Mouse (Mus musculus): Measurements from ENCODE around the gene Pagr1b. TPM values are rescaled to one million over a fixed set of nuclear protein-coding genes. Genes with fewer than 3 reads are reported as not detected.
A peak's percentile ranks its signal among the peaks of the same experiment; 100 is the strongest.

Gene Pagr1b
- 0.31 TPM in 1 of 2 replicates, not detected in the other for polyA plus RNA-seq (2015; fragmentation: Nextera tagmentation; extraction: Ambion mirVana)

- peak within 1 kb of the TSS; percentile 87 for H3K9ac ChIP-seq (ENCODE audit: low read depth, low read length)
- peak within 1 kb of the TSS; percentile 64 for H3K4me3 ChIP-seq (ENCODE audit: low read length)
- peak within 1 kb of the TSS; percentile 96 for H3K27ac ChIP-seq (ENCODE audit: low read depth, low read length)
- H3K27me3 ChIP-seq (replicated peaks; ENCODE audit: control insufficient read depth, insufficient read depth, low read length), result no peaks in the 10 kb centered on the region
- no peaks in the 10 kb centered on the region; the same call in 1 of the 2 replicates for H3K36me3 ChIP-seq (ENCODE audit: control insufficient read depth, insufficient read depth, low read length)
- ATAC-seq, result no peak
- peaks cover 48% of the 10 kb centered on the region for H3K4me1 ChIP-seq (ENCODE audit: control insufficient read depth, insufficient read depth, low read depth, low read length)
- no peaks in the 10 kb centered on the region for H3K9me3 ChIP-seq (ENCODE audit: control insufficient read depth, low read length)
- peak within 1 kb of the TSS; percentile 83 for H3K4me2 ChIP-seq (ENCODE audit: low read length)
Observed at GRCm38 (mm10) chr7:127016481-127016485, at the start of gene Pagr1b. Pagr1b (minus strand) TSS chr7:127016484.

DNA sequence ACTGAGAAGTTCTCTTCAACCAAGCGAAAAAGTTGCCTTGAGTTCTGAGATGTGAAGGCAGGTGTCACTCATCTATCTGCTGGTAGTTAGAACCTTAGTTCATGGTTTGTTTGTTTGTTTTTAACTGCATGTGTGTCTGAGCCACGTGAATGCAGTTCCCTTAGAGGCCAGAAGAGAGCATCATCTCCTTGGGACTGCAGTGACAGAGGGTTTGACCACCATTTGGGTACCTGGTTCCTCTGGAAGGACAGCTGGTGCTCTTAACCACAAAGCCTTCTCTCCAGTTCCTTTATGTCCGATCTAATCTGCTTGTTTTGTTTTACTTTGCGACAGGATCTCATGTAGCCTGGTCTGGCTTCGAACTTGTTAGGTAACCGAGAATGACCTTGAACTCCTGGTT, 49.3 kb upstream of the Pagr1b start:
- no peak overlapping the region for H3K4me3 ChIP-seq (ENCODE audit: low read length)
- ATAC-seq, result no peak
- 93% methylated on average over 6 of the region's 6 CpGs for WGBS
- H3K4me2 ChIP-seq (ENCODE audit: low read length), result no peak overlapping the region
- no peaks in the 10 kb centered on the region for H3K27me3 ChIP-seq (replicated peaks; ENCODE audit: control insufficient read depth, insufficient read depth, low read length)
- no peak overlapping the region for H3K9ac ChIP-seq (ENCODE audit: low read depth, low read length)
- no peaks in the 10 kb centered on the region for H3K4me1 ChIP-seq (ENCODE audit: control insufficient read depth, insufficient read depth, low read depth, low read length)
- H3K36me3 ChIP-seq (ENCODE audit: control insufficient read depth, insufficient read depth, low read length), result no peaks in the 10 kb centered on the region
- no peak overlapping the region for H3K27ac ChIP-seq (ENCODE audit: low read depth, low read length)
- H3K9me3 ChIP-seq (ENCODE audit: control insufficient read depth, low read length), result no peaks in the 10 kb centered on the region

GRCm38 (mm10) chr7:127055026-127055585, 38.8 kb upstream of the Pagr1b start:
- WGBS, result 66% methylated on average over 5 of the region's 5 CpGs
- no peaks in the 10 kb centered on the region for H3K9me3 ChIP-seq (ENCODE audit: control insufficient read depth, low read length)
- H3K9ac ChIP-seq (ENCODE audit: low read depth, low read length), result no peak overlapping the region
- no peaks in the 10 kb centered on the region for H3K27me3 ChIP-seq (replicated peaks; ENCODE audit: control insufficient read depth, insufficient read depth, low read length)
- H3K36me3 ChIP-seq (ENCODE audit: control insufficient read depth, insufficient read depth, low read length), result no peaks in the 10 kb centered on the region
- ATAC-seq, result no peak
- H3K4me2 ChIP-seq (ENCODE audit: low read length), result no peak overlapping the region
- H3K27ac ChIP-seq (ENCODE audit: low read depth, low read length), result no peak overlapping the region
- no peaks in the 10 kb centered on the region for H3K4me1 ChIP-seq (ENCODE audit: control insufficient read depth, insufficient read depth, low read depth, low read length)
- H3K4me3 ChIP-seq (ENCODE audit: low read length), result no peak overlapping the region

- H3K27me3 ChIP-seq (replicated peaks; ENCODE audit: control insufficient read depth, insufficient read depth, low read length), result no peaks in the 10 kb centered on the region
Observed at GRCm38 (mm10) chr7:127041851-127042672, 25.8 kb upstream of the Pagr1b start, which contains the start of gene Kif22. Kif22 (minus strand) TSS chr7:127042471.

GRCm38 (mm10) chr7:127031244-127031643, 15.0 kb upstream of the Pagr1b start:
- Histone ChIP-seq H3K36me3 (ENCODE audit: control insufficient read depth, insufficient read depth, low read length) (no peaks in the 10 kb centered on the region), H3K27ac (ENCODE audit: low read depth, low read length) (0 out of 2 replicates have a peak overlapping the region, but pooled peaks have one; percentile 17), H3K4me1 (ENCODE audit: control insufficient read depth, insufficient read depth, low read depth, low read length) (peaks cover 8% of the 10 kb centered on the region), H3K27me3 (replicated peaks; ENCODE audit: control insufficient read depth, insufficient read depth, low read length) (no peaks in the 10 kb centered on the region), H3K4me2 (ENCODE audit: low read length) (no peak overlapping the region), H3K9ac (ENCODE audit: low read depth, low read length) (no peak overlapping the region), H3K9me3 (ENCODE audit: control insufficient read depth, low read length) (no peaks in the 10 kb centered on the region), H3K4me3 (ENCODE audit: low read length) (no peak overlapping the region)
- 90% methylated on average over 1 of the region's 1 CpGs for WGBS
- ATAC-seq, result no peak

More at GRCm38 (mm10) chr7:127041851-127042672, 25.8 kb upstream of the Pagr1b start, which contains the start of gene Kif22:
- H3K9ac ChIP-seq (ENCODE audit: low read depth, low read length), result peak within 1 kb of the TSS; percentile 81
- peaks cover 12% of the 10 kb centered on the region for H3K4me1 ChIP-seq (ENCODE audit: control insufficient read depth, insufficient read depth, low read depth, low read length)
- H3K4me2 ChIP-seq (ENCODE audit: low read length), result peak within 1 kb of the TSS; percentile 97
- H3K36me3 ChIP-seq (ENCODE audit: control insufficient read depth, insufficient read depth, low read length), result no peaks in the 10 kb centered on the region
- peak within 1 kb of the TSS; percentile 79 for H3K4me3 ChIP-seq (ENCODE audit: low read length)
- H3K27ac ChIP-seq (ENCODE audit: low read depth, low read length), result peak within 1 kb of the TSS; percentile 55
- under 1% methylated on average over 47 of the region's 53 CpGs for WGBS
- no peaks in the 10 kb centered on the region for H3K9me3 ChIP-seq (ENCODE audit: control insufficient read depth, low read length)
- ATAC-seq, result peak; percentile 94

DNA sequence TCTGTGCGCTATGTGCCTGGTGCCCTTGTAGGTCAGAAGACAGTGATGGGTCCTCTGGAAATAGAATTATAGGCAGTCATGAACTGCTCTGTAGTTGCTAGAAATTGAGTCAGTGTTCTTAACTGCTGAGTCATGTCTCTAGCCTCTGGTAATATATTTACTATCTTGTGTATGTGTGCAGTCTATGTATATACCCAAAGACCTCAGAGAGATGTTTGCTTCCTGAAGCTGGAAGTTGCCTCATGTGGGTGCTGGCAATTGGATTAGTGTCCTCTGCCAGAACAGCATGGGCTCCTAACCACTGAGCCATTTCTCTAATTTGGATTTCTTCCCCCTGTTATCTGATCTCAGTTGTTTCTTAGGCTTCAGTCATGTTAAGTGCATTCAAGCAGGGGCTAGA, 13.9 kb upstream of the Pagr1b start:
- 100% methylated on average over 1 of the region's 1 CpGs for WGBS
- H3K9me3 ChIP-seq (ENCODE audit: control insufficient read depth, low read length), result no peaks in the 10 kb centered on the region
- no peaks in the 10 kb centered on the region for H3K27me3 ChIP-seq (replicated peaks; ENCODE audit: control insufficient read depth, insufficient read depth, low read length)
- no peaks in the 10 kb centered on the region for H3K36me3 ChIP-seq (ENCODE audit: control insufficient read depth, insufficient read depth, low read length)
- ATAC-seq, result no peak
- peaks cover 8% of the 10 kb centered on the region for H3K4me1 ChIP-seq (ENCODE audit: control insufficient read depth, insufficient read depth, low read depth, low read length)
- H3K9ac ChIP-seq (ENCODE audit: low read depth, low read length), result no peak overlapping the region
- no peak overlapping the region for H3K4me2 ChIP-seq (ENCODE audit: low read length)
- no peak overlapping the region for H3K4me3 ChIP-seq (ENCODE audit: low read length)
- H3K27ac ChIP-seq (ENCODE audit: low read depth, low read length), result no peak overlapping the region

DNA sequence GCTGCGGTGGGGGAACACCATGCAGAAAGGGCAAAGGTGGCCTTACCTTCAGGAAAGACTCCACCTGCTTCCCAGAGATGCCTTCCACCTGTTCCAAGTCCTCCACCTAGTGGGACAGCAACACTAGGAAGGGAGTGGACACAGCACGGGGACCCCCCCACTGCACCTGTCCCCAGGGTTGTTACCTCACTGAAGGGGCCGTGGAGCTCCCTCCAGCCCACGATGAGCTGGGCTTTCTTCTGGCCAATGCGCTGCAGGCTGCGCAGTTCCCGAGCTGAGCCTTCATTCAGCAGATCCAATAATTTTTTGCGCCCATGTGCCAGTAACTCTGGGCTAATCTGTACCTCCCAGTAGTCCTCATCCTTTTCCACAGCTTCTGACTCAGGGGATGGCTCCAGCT, 11.6 kb upstream of the Pagr1b start:
- H3K9me3 ChIP-seq (ENCODE audit: control insufficient read depth, low read length), result no peaks in the 10 kb centered on the region
- 61% methylated on average over 8 of the region's 8 CpGs for WGBS
- peak; percentile 5 for ATAC-seq
- H3K4me3 ChIP-seq (ENCODE audit: low read length), result peak overlapping the region; percentile 91
- H3K27me3 ChIP-seq (replicated peaks; ENCODE audit: control insufficient read depth, insufficient read depth, low read length), result no peaks in the 10 kb centered on the region
- peaks cover 31% of the 10 kb centered on the region for H3K4me1 ChIP-seq (ENCODE audit: control insufficient read depth, insufficient read depth, low read depth, low read length)
- H3K4me2 ChIP-seq (ENCODE audit: low read length), result peak overlapping the region; percentile 95
- peak overlapping the region; percentile 63 for H3K9ac ChIP-seq (ENCODE audit: low read depth, low read length)
- peak overlapping the region; percentile 100 for H3K27ac ChIP-seq (ENCODE audit: low read depth, low read length)
- peaks cover 6% of the 10 kb centered on the region; the same call in 1 of the 2 replicates for H3K36me3 ChIP-seq (ENCODE audit: control insufficient read depth, insufficient read depth, low read length)

DNA sequence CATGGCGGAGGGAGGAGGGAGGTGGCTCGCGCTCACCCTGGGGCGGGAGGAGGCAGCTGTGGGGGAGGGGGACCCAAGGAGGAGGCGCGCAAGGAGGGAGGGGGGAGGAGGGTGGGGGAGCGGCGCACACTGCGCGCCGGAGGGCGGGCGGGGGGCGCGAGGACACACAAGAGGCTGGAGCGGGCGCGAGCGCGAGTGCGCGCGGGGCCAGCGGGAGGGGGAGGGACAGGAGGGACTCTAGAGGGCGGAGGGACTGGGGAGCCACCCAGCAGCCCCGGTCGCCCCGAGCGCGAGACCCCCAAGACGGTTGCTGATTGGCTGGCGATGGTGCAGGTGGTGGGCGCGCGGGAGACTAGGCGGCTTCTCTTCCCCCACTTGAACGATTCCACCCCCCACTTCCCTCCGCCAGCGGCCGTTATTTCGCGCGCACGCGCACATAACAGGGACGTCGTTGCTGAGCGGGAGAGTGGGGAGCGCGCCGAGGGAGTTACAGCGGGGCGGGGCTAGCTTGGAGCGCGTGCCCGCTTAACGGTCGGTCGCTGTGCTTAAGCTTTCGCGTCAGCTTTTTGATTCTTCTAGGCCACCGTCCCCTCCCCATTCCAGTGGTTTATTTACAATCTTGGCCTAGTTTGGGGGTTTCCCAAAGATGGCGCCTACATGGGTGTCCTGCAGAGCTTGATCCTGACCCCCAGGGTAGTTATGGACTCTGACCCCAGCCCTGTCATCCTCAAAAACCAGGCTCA, 10.9 kb upstream of the Pagr1b start, which contains the start of gene Maz:
Gene Maz, minus strand, starts transcription at position 54 of the 743 bp plus-strand sequence.
- Histone ChIP-seq H3K9me3 (ENCODE audit: control insufficient read depth, low read length) (no peaks in the 10 kb centered on the region), H3K4me3 (ENCODE audit: low read length) (peak within 1 kb of the TSS; percentile 91), H3K27me3 (replicated peaks; ENCODE audit: control insufficient read depth, insufficient read depth, low read length) (no peaks in the 10 kb centered on the region), H3K36me3 (ENCODE audit: control insufficient read depth, insufficient read depth, low read length) (peaks cover 13% of the 10 kb centered on the region; the same call in 1 of the 2 replicates), H3K9ac (ENCODE audit: low read depth, low read length) (peak within 1 kb of the TSS; percentile 97), H3K4me1 (ENCODE audit: control insufficient read depth, insufficient read depth, low read depth, low read length) (peaks cover 33% of the 10 kb centered on the region), H3K4me2 (ENCODE audit: low read length) (peak within 1 kb of the TSS; percentile 95), H3K27ac (ENCODE audit: low read depth, low read length) (peak within 1 kb of the TSS; percentile 100)
- peak; percentile 94 for ATAC-seq
- WGBS, result under 1% methylated on average over 53 of the region's 63 CpGs

DNA sequence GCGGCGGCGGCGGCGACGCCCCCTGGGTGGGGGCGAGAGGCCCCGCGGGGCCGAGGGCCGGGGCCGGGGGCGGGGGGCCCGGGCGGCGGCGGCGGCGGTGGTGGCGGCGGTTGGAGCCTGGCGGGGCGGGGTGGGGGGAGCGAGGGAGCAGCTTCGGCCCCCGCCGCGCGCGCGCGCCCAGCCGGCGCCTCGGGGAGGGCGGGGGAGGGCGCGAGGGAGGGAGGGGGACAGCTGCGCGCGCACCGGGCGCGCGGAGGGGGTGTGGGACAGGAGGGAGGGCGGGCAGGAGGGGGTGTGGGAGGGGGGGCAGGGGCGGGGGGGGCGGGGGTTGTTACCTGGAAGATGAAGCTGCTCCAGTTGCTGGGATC, 10.3 kb upstream of the Pagr1b start:
- WGBS, result 20% methylated on average over 1 of the region's 48 CpGs
- peak overlapping the region; percentile 100 for H3K27ac ChIP-seq (ENCODE audit: low read depth, low read length)
- peak overlapping the region; percentile 91 for H3K4me3 ChIP-seq (ENCODE audit: low read length)
- H3K36me3 ChIP-seq (ENCODE audit: control insufficient read depth, insufficient read depth, low read length), result peaks cover 14% of the 10 kb centered on the region; the same call in 1 of the 2 replicates
- no peak for ATAC-seq
- no peaks in the 10 kb centered on the region for H3K9me3 ChIP-seq (ENCODE audit: control insufficient read depth, low read length)
- H3K9ac ChIP-seq (ENCODE audit: low read depth, low read length), result peak overlapping the region; percentile 97
- H3K4me2 ChIP-seq (ENCODE audit: low read length), result peak overlapping the region; percentile 95
- H3K27me3 ChIP-seq (replicated peaks; ENCODE audit: control insufficient read depth, insufficient read depth, low read length), result no peaks in the 10 kb centered on the region
- peaks cover 33% of the 10 kb centered on the region for H3K4me1 ChIP-seq (ENCODE audit: control insufficient read depth, insufficient read depth, low read depth, low read length)

Measured in hindbrain, embryonic 16.5 days (tissue).